Mouse (Mus musculus): ENCODE data around the gene Acod1. TPM values are rescaled to one million over a fixed set of nuclear protein-coding genes. Genes with fewer than 3 reads are reported as not detected.

Acod1 gene
- 1.4 TPM for total RNA-seq (2023)

GRCm38 (mm10) chr14:103046677-103047076 is at the start of gene Acod1:
Acod1 (plus strand) TSS chr14:103046977.

DNA sequence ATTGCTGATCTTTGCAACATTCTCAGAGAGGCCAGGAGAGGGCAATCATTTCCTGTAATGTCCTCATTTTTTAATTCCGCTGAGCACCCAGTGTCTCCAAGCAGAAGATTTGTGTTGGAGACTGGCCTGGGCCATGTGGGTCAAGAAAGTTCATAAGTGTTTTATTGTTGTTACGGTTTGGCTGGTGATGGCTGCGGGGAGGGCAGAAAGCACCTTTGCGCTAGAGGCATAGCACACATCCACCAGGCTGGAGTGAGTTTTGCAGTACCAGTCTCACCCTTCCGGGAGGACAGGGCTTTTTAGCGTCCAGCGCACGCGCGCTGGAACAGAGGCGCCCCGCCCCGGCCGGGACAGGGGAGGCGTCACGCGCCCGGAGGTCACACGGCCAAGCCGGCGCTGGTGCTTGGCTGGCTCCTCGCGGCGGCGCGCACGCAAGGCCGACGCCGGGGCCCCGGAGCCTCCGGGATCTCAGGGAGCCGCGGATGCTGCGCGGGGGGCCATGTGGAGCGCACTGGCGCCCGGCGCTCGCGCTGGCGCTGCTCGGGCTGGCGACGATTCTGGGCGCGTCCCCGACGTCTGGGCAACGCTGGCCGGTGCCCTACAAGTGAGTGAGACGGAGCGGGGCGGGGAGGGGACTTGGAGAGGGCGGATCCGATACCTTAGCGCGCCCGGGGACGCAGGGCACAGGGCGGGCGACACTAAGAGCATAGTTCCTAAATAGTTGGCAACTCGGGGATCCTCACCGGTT is 23.3 kb downstream of the Acod1 start, which contains the start of gene Cln5:
Gene Cln5 (plus strand): TSS at position 353 of the 748 bp plus-strand sequence.

GRCm38 (mm10) chr14:103099238-103099933 is 52.6 kb downstream of the Acod1 start, which contains the start of gene Fbxl3:
Fbxl3 (minus strand) TSS chr14:103099566.

Other genes with a start within 250 kb of the Acod1 start
- 15.2 TPM for gene Kctd12, start 64.3 kb upstream of the Acod1 start, total RNA-seq (2023)
- 22.2 TPM for gene Cln5, start 23.2 kb downstream of the Acod1 start, total RNA-seq (2023)
- gene Fbxl3, start 52.6 kb downstream of the Acod1 start, total RNA-seq (2023) = 201 TPM

All from CD4-positive naive resting alpha-beta T cell, adult 57 days (primary cell).